Mouse (Mus musculus) E14TG2a.4 (cell line): ENCODE results near the gene Rhbdf1.

Experiments used
- CTCF ChIP-seq: conservative IDR thresholded peaks from 2 replicates; pipeline ENCODE4 v1.5.1; 2014; ENCODE audit warnings: low read length
- NANOG ChIP-seq: IDR thresholded peaks from 2 replicates; pipeline ENCODE4 v1.6.1; 2014; ENCODE audit warnings: borderline replicate concordance, low read length, mixed read lengths
- POU5F1 ChIP-seq: IDR thresholded peaks from 2 replicates; pipeline ENCODE4 v1.6.1; 2014; ENCODE audit warnings: low read length, borderline replicate concordance

DNA sequence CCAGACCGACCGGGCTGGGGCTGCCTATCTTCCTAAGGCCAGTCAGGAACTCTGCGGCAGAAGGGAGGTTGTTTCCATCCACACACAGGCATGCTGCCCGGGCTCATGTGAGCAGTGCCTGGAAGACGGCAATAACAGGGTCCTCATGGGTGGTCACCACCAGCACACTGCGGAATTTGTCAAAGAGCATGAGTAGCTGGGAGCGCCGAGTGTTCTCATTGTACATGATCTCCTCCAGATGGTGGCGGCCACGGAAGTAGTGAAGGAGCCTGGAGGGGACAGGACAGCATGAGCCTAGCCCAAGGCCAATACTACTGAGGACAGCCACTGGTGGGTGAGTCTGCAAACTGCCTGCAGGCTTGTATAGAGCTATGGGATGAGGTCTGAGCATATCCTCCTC, 10.7 kb upstream of the Rhbdf1 start:
- no peak for TF ChIP-seq CTCF
- TF ChIP-seq NANOG, result no peak
- no peak for TF ChIP-seq POU5F1
